Mouse (Mus musculus) heart, embryonic 10.5 days (tissue): ENCODE data around the gene Stx7. TPM values are rescaled to one million over a fixed set of nuclear protein-coding genes. Genes with fewer than 3 reads are reported as not detected.

Source experiments
- DNase-seq: peaks from one replicate; pipeline ENCODE4 v3.0.0-alpha.2; 2017; ENCODE audit warnings: low spot score
- H3K27ac ChIP-seq: fragments of 300-500 bp; sonication (generic); 2 replicates; pipeline ENCODE4 v1.5.1; 2016; ENCODE audit warnings: mild to moderate bottlenecking
- H3K27me3 ChIP-seq: fragments of 300-500 bp; sonication (generic); 2 replicates; pipeline ENCODE4 v1.6.1; 2016; ENCODE audit warnings: mild to moderate bottlenecking; ENCODE audit not compliant: poor library complexity, insufficient read depth, severe bottlenecking
- H3K36me3 ChIP-seq: fragments of 300-500 bp; sonication (generic); 2 replicates; pipeline ENCODE4 v1.6.1; 2016; ENCODE audit warnings: mild to moderate bottlenecking, moderate library complexity
- H3K4me1 ChIP-seq: fragments of 300-500 bp; sonication (generic); 2 replicates; pipeline ENCODE4 v1.6.1; 2016; ENCODE audit warnings: mild to moderate bottlenecking
- H3K4me3 ChIP-seq: fragments of 300-500 bp; sonication (generic); 2 replicates; pipeline ENCODE4 v1.5.1; 2016; ENCODE audit warnings: mild to moderate bottlenecking, moderate library complexity
- H3K9me3 ChIP-seq: fragments of 300-500 bp; sonication (generic); 2 replicates; pipeline ENCODE4 v1.6.1; 2016; ENCODE audit warnings: mild to moderate bottlenecking, moderate library complexity
- WGBS: fragments of 180-500 bp; shearing (Covaris S2); methylation state at CpG from one replicate; pipeline ENCODE4 v1.1.7; 2016; 5-methylcytosine and 5-hydroxymethylcytosine counted together
- polyA plus RNA-seq: library from polyadenylated mRNA; unstranded; fragments of >200 nt; fragmentation: Nextera tagmentation; extraction: Ambion mirVana; gene quantifications from 2 replicates; pipeline ENCODE4 v1.2.1, GENCODE M21; 2016

Stx7 gene
- polyA plus RNA-seq, 1 experiment from 2014 or later = 78.7 TPM

DNA sequence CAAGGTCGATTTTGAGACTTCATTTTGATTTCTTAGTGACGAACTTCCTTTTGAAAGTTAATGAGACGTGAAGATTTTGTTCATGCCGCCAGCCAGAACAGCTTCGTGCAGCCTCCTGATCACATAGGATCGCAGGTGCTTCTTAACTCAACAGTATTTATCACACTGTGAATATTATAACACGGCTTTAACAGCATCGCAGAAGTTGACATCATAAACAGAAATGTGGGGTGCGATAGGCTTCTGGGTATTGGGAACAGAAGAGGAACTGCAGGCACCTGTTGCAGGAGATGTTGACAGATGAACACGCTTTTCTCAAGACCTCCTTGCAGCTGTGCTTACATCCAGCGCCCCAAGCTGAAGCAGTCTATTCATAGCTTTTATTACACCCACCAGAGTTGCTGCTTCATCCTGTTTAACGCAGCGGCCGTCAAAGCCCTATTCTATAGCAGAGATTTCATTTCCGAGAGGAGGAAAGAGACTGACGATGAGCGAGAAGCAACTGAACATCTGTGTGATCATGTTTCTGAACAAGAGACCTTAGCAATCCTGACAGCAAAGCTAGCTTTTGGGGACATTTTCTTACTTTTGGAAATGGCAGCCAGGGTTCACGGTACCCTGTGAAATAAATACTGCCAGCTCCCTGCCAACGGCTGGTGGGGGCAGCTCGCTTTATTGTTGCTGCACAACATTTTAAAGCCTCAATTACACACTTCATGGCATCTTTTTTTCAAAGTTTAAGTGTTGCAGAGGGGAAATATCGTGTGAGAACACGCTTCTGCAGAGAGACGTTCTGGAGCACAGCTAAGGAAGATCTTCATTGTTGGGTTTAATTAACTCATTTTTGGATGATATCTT, 86.6 kb downstream of the Stx7 start:
- H3K36me3 ChIP-seq = no peaks in the 10 kb centered on the region
- WGBS = 81% methylated on average over 23 of the region's 23 CpGs
- no peak overlapping the region for H3K4me3 ChIP-seq

More for the DNA sequence above, 86.6 kb downstream of the Stx7 start:
- H3K27me3 ChIP-seq = no peaks in the 10 kb centered on the region
- H3K27ac ChIP-seq = no peak overlapping the region
- H3K9me3 ChIP-seq = no peaks in the 10 kb centered on the region
- no peaks in the 10 kb centered on the region for H3K4me1 ChIP-seq
- DNase-seq = no peak

Other genes with a start within 250 kb of the Stx7 start
- not detected in 2 replicates for gene Taar1, start 228.9 kb upstream of the Stx7 start, polyA plus RNA-seq
- gene Taar2, start 210.7 kb upstream of the Stx7 start, polyA plus RNA-seq = 0.14 TPM in 1 of 2 replicates, not detected in the other
- not detected in 2 replicates for gene Taar3, start 199.7 kb upstream of the Stx7 start, polyA plus RNA-seq
- not detected in 2 replicates for gene Taar4, start 188.8 kb upstream of the Stx7 start, polyA plus RNA-seq
- not detected in 2 replicates for gene Taar5, start 178.6 kb upstream of the Stx7 start, polyA plus RNA-seq
- gene Taar6, start 163.7 kb upstream of the Stx7 start, polyA plus RNA-seq = not detected in 2 replicates
- gene Taar7a, start 155.8 kb upstream of the Stx7 start, polyA plus RNA-seq = not detected in 2 replicates
- gene Taar7b, start 149.4 kb upstream of the Stx7 start, polyA plus RNA-seq = not detected in 2 replicates
- not detected in 2 replicates for gene Taar7d, start 122.1 kb upstream of the Stx7 start, polyA plus RNA-seq
- not detected in 2 replicates for gene Taar7e, start 111.7 kb upstream of the Stx7 start, polyA plus RNA-seq
- not detected in 2 replicates for gene Taar7f, start 99.8 kb upstream of the Stx7 start, polyA plus RNA-seq
- gene Taar8a, start 72.8 kb upstream of the Stx7 start, polyA plus RNA-seq = not detected in 2 replicates
- gene Taar8b, start 57.0 kb upstream of the Stx7 start, polyA plus RNA-seq = not detected in 2 replicates
- gene Taar8c, start 47.4 kb upstream of the Stx7 start, polyA plus RNA-seq = not detected in 2 replicates
- gene Taar9, start 39.8 kb upstream of the Stx7 start, polyA plus RNA-seq = not detected in 2 replicates
- 1.6 and 6.2 TPM in 2 replicates for gene Moxd1, start 74.2 kb downstream of the Stx7 start, polyA plus RNA-seq